Mouse (Mus musculus) cortical plate, adult 2 months (tissue): ENCODE measurements at regions not wholly inside any gene's neighbourhood (a gene's known extent, or its start where the extent isn't known, plus 50 kb on each side); places are given as distances from the start of the nearest gene placed in this dataset.

Experiments used
- CTCF ChIP-seq: fragments of 200-500 bp; IDR thresholded peaks from 2 replicates; pipeline ENCODE4 v1.5.1; 2011; ENCODE audit warnings: mild to moderate bottlenecking, control low read depth, low read length; ENCODE audit not compliant: insufficient read depth; ENCODE audit errors: extremely low read depth
- POLR2A ChIP-seq: fragments of 200-500 bp; IDR thresholded peaks from 2 replicates; pipeline ENCODE4 v1.6.1; 2011; ENCODE audit warnings: mild to moderate bottlenecking, low read length, control low read depth; ENCODE audit not compliant: insufficient read depth; ENCODE audit errors: extremely low read depth

DNA sequence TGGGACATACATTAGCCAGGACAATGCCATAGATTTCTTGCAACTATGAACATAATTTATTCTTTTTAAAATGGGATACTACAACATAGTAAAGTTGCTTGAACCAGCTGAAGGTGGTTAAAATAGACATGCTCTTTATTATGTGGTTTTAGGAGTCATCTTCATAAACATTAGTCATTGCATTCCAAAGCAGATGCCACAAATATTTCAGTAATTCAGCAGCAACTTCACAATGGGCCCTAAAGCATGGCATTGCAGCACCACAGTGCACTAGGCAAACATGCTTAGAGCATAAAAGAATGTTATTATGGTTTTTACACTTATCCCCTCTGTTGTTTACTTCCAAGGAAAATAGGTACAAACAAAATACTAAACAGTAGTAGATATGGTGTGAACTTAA lies 915.3 kb upstream of the Tenm4 start:
- TF ChIP-seq CTCF (no peak), POLR2A (no peak)
